Mouse (Mus musculus) neutrophil, adult 59 days (primary cell): ENCODE results near the gene Ms4a4c. TPM values are rescaled to one million over a fixed set of nuclear protein-coding genes. Genes with fewer than 3 reads are reported as not detected.

Experiments used
- total RNA-seq, 2 experiments: library from RNA; stranded (reverse); gene quantifications; 1 replicate in 1 of 2; 2 replicates in 1 of 2; pipeline ENCODE4 v1.2.4; 2023

The Ms4a4c gene
- total RNA-seq = 10 to 100 TPM; 27.3 to 57.7 TPM

GRCm38 (mm10) chr19:11404527-11404926 lies at the start of gene Ms4a4c:
Ms4a4c (plus strand) TSS chr19:11404770.

GRCm38 (mm10) chr19:11375273-11375672 lies 29.3 kb upstream of the Ms4a4c start, which contains the start of gene Ms4a4a:
Ms4a4a (plus strand) TSS chr19:11375523.

GRCm38 (mm10) chr19:11443338-11443737 lies 38.8 kb downstream of the Ms4a4c start, which contains the start of gene Ms4a4b:
Ms4a4b (plus strand) TSS chr19:11443553.

GRCm38 (mm10) chr19:11469215-11469614 lies 64.6 kb downstream of the Ms4a4c start, which contains the start of gene Ms4a6c:
Ms4a6c (plus strand) TSS chr19:11469366.

Other genes starting within 250 kb of the Ms4a4c start
- not detected for gene 1700025F22Rik, start 239.4 kb upstream of the Ms4a4c start, total RNA-seq
- not detected for gene Ms4a13, start 208.0 kb upstream of the Ms4a4c start, total RNA-seq
- gene Ms4a12, start 172.3 kb upstream of the Ms4a4c start, total RNA-seq = not detected
- gene Ms4a1, start 138.5 kb upstream of the Ms4a4c start, total RNA-seq = 1 to 10 TPM; 1.4 to 4.1 TPM
- gene Ms4a5, start 120.9 kb upstream of the Ms4a4c start, total RNA-seq = not detected
- gene Ms4a14, start 90.3 kb upstream of the Ms4a4c start, total RNA-seq = not detected
- gene Ms4a7, start 68.6 kb upstream of the Ms4a4c start, total RNA-seq = under 1 TPM; 0.56 to 0.57 TPM
- gene Ms4a4a, start 29.2 kb upstream of the Ms4a4c start, total RNA-seq = 10 to 100 TPM; 12.9 to 24.1 TPM
- gene Ms4a4b, start 38.8 kb downstream of the Ms4a4c start, total RNA-seq = 10 to 100 TPM in 1 of 2 experiments, 1 to 10 TPM in 1; 8.0 to 11.1 TPM
- 100 to 1,000 TPM; 174 to 269 TPM for gene Ms4a6c, start 64.6 kb downstream of the Ms4a4c start, total RNA-seq
- gene Gm8369, start 81.2 kb downstream of the Ms4a4c start, total RNA-seq = 1 to 10 TPM; 2.7 to 4.3 TPM
- gene Ms4a6b, start 111.7 kb downstream of the Ms4a4c start, total RNA-seq = 10 to 100 TPM; 20.0 to 26.4 TPM
- not detected for gene Ms4a4d, start 132.0 kb downstream of the Ms4a4c start, total RNA-seq
- 10 to 100 TPM in 1 of 2 experiments, 1 to 10 TPM in 1; 8.6 to 13.8 TPM for gene Ms4a6d, start 200.1 kb downstream of the Ms4a4c start, total RNA-seq
- 1 to 10 TPM; 4.4 to 9.2 TPM for gene Ms4a2, start 218.9 kb downstream of the Ms4a4c start, total RNA-seq
- 10 to 100 TPM; 81.0 to 87.7 TPM for gene Ms4a3, start 236.1 kb downstream of the Ms4a4c start, total RNA-seq